In the genomic region with DNA sequence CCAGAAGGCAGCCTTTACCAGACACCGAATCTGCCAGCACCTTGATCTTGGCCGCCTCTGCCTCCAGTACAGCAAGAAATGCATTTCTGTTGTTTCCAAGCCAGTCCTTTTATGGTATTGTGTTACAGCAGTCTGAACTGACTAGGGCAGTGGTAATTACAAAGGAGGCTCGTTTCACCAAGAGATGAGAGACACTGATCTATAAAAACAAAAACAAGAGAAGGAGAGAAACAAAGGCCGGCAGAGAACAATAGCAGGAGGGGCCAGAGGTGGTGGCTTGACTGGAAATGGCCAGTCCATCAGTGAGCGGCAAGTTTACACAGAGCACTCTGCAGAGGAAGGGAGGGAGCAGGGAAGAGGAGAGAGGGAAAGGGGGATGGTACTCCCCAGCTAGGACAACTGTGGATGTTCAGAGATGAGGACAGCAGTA, we compare ENCODE assay signal across 9 mouse cellular contexts. TPM values are rescaled to one million over a fixed set of nuclear protein-coding genes. Genes with fewer than 3 reads are reported as not detected.
A peak's percentile ranks its signal among the peaks of the same experiment; 100 is the strongest.
DNase-seq lines count a peak whose midpoint lies in the region; ATAC-seq lines count a peak whose summit lies in the region.
"Had no signal": no experiment of that assay in that cellular context is flagged by ENCODE, and none has a peak within 500 bp of the region (broad histone marks: within the 10 kb centered on the region; RNA-seq: fewer than 3 reads in every experiment).

No protein-coding gene starts in this region.

- H3K4me2 ChIP-seq in heart, embryonic 16.5 days (ENCODE audit: low read depth, low read length): no peak overlapping the region
- H3K4me2 ChIP-seq in forebrain, embryonic 15.5 days (replicated peaks): no peak overlapping the region
- no peak overlapping the region for H3K4me2 ChIP-seq in midbrain, embryonic 12.5 days (replicated peaks)

- H3K36me3 ChIP-seq in heart, embryonic 16.5 days (ENCODE audit: control insufficient read depth, insufficient read depth): peaks cover 42% of the 10 kb centered on the region
- H3K36me3 ChIP-seq in forebrain, embryonic 15.5 days: no peaks in the 10 kb centered on the region
- H3K36me3 ChIP-seq in midbrain, embryonic 12.5 days: no peaks in the 10 kb centered on the region

- no peak for DNase-seq in heart, postnatal 4 days
- DNase-seq in Muller cell, postnatal 12 days (ENCODE audit: inconsistent ontology term): peak; percentile 48
- DNase-seq in natural killer cell, adult 2 months (ENCODE audit: low spot score in 2 of 2): no peak
- DNase-seq in gastrocnemius, adult 18-20 months (ENCODE audit: low spot score): no peak
- DNase-seq in right cerebral cortex, postnatal 14 days: no peak

- no peak overlapping the region for H3K4me3 ChIP-seq in heart, embryonic 16.5 days (ENCODE audit: low read length)
- H3K4me3 ChIP-seq in forebrain, embryonic 15.5 days: no peak overlapping the region
- no peak overlapping the region for H3K4me3 ChIP-seq in midbrain, embryonic 12.5 days
- H3K4me3 ChIP-seq: megakaryocyte, embryonic 14.5 days had no signal

- no peaks in the 10 kb centered on the region for H3K9me3 ChIP-seq in heart, embryonic 16.5 days (replicated peaks; ENCODE audit: control insufficient read depth, low read length)
- H3K9me3 ChIP-seq in forebrain, embryonic 15.5 days: no peaks in the 10 kb centered on the region
- no peaks in the 10 kb centered on the region for H3K9me3 ChIP-seq in midbrain, embryonic 12.5 days

- peak; percentile 57 for ATAC-seq in heart, embryonic 16.5 days (replicated peaks; ENCODE audit: extremely low read depth, insufficient read depth, low FRiP score)
- ATAC-seq in forebrain, embryonic 15.5 days (replicated peaks): peak; percentile 58
- ATAC-seq in midbrain, embryonic 12.5 days (ENCODE audit: low FRiP score, low read depth): peak; percentile 68; the same call in 1 of the 2 replicates

- 28% methylated on average over 5 of the region's 5 CpGs for WGBS in heart, embryonic 16.5 days
- 9% methylated on average over 5 of the region's 5 CpGs for WGBS in forebrain, embryonic 15.5 days
- 12% methylated on average over 5 of the region's 5 CpGs for WGBS in midbrain, embryonic 12.5 days

- peaks cover 13% of the 10 kb centered on the region for H3K4me1 ChIP-seq in heart, embryonic 16.5 days (ENCODE audit: control insufficient read depth, insufficient read depth, low read length)
- H3K4me1 ChIP-seq in forebrain, embryonic 15.5 days: peaks cover 20% of the 10 kb centered on the region
- peaks cover 13% of the 10 kb centered on the region for H3K4me1 ChIP-seq in midbrain, embryonic 12.5 days
- H3K4me1 ChIP-seq: megakaryocyte, embryonic 14.5 days had no signal

- peak overlapping the region; percentile 32; the same call in 1 of the 2 replicates for H3K27ac ChIP-seq in heart, embryonic 16.5 days (ENCODE audit: low read length)
- H3K27ac ChIP-seq in forebrain, embryonic 15.5 days (replicated peaks): peak overlapping the region; percentile 50; the same call in 1 of the 2 replicates
- 0 out of 2 replicates have a peak overlapping the region, but pooled peaks have one; percentile 20 for H3K27ac ChIP-seq in midbrain, embryonic 12.5 days (replicated peaks)

- H3K9ac ChIP-seq in heart, embryonic 16.5 days (ENCODE audit: low read length): no peak overlapping the region
- no peak overlapping the region for H3K9ac ChIP-seq in forebrain, embryonic 15.5 days (replicated peaks)
- 0 out of 2 replicates have a peak overlapping the region, but pooled peaks have one; percentile 20 for H3K9ac ChIP-seq in midbrain, embryonic 12.5 days (replicated peaks)

- H3K27me3 ChIP-seq in heart, embryonic 16.5 days (ENCODE audit: control insufficient read depth, insufficient read depth, low read length): no peaks in the 10 kb centered on the region
- H3K27me3 ChIP-seq in forebrain, embryonic 15.5 days: no peaks in the 10 kb centered on the region
- H3K27me3 ChIP-seq in midbrain, embryonic 12.5 days: no peaks in the 10 kb centered on the region
- H3K27me3 ChIP-seq: megakaryocyte, embryonic 14.5 days had no signal

RNA-seq across cellular contexts. Expression of a gene that starts 36.9 kb away (rescaled TPM):
- 0.47 and 0.62 TPM in 2 replicates for polyA plus RNA-seq in heart, embryonic 16.5 days (2015; fragmentation: Nextera tagmentation; extraction: Ambion mirVana)
- under 1 TPM; 0.67 to 0.70 TPM for total RNA-seq in heart, postnatal 4 days (2021)
- polyA plus RNA-seq in forebrain, embryonic 15.5 days (2015; fragmentation: Nextera tagmentation; extraction: Ambion mirVana): 7.2 and 9.9 TPM in 2 replicates
- polyA plus RNA-seq in midbrain, embryonic 12.5 days (2016; fragmentation: Nextera tagmentation; extraction: Ambion mirVana): 4.3 and 5.3 TPM in 2 replicates
- under 1 TPM; 0.11 to 0.40 TPM for total RNA-seq in gastrocnemius, adult 18-20 months (2021)
